Mouse (Mus musculus): ENCODE results near the gene Fosb. TPM values are rescaled to one million over a fixed set of nuclear protein-coding genes. Genes with fewer than 3 reads are reported as not detected.

The Fosb gene
- polyA plus RNA-seq, 1 experiment: not detected

DNA sequence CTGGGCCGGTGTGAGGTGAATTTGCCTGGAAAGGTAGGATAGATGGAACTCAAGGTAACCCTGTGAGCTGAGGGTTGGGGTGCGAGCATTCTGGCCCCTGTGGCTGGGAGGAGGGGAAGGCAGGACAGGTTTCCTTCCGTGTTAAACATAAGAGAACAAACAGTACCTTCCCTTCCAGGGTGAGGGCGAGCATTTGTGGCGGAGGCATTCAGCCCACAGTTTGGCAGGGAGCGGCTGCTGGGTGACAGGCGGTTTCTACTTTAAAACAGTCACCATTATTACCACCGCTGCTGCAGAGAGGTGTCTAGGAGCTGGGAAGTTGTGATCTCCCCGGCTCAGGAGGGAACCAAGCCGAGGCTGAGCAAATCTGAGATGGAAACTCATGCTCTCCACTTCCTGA is 27.3 kb upstream of the Fosb start:
- H3K4me3 ChIP-seq (ENCODE audit: insufficient read depth, low read depth, low read length): no peak overlapping the region
- WGBS: 56% methylated on average over 10 of the region's 10 CpGs

DNA sequence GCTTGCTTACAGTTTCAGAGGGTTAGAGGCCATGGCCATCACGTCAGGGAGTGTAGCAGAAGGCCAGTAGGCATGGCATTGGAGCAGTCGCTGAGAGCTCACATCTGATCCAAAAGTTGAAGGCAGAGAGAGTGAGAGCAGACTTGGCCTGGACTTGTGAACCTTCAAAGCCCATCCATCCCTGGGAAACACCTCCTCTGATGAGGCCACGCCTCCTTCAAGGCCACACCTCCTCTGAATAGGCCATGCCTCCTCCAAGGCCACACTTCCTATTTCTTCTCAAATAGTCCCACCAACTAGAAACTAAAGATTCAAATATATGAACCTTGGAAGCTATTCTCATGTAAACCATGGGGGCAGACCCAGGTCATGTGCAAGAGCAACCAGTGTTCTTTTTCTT is 25.7 kb upstream of the Fosb start:
- Histone ChIP-seq H3K27ac (ENCODE audit: insufficient read depth, low read depth, low read length) (no peak overlapping the region), H3K4me3 (ENCODE audit: insufficient read depth, low read depth, low read length) (no peak overlapping the region), H3K4me1 (ENCODE audit: control insufficient read depth, insufficient read depth, low read length) (peaks cover 28% of the 10 kb centered on the region)
- no peak for TF ChIP-seq CTCF (IDR thresholded peaks at IDR 0.05; ENCODE audit: insufficient read depth, low read depth, low read length)
- TF ChIP-seq POLR2A (IDR thresholded peaks at IDR 0.05; ENCODE audit: insufficient read depth, low read depth, low read length): no peak
- 54% methylated on average over 3 of the region's 3 CpGs for WGBS

More for the DNA sequence above, 27.3 kb upstream of the Fosb start:
- peaks cover 34% of the 10 kb centered on the region for H3K4me1 ChIP-seq (ENCODE audit: control insufficient read depth, insufficient read depth, low read length)
- peak overlapping the region; percentile 62; the same call in 1 of the 2 replicates for H3K27ac ChIP-seq (ENCODE audit: insufficient read depth, low read depth, low read length)
- no peak for TF ChIP-seq CTCF (IDR thresholded peaks at IDR 0.05; ENCODE audit: insufficient read depth, low read depth, low read length)
- TF ChIP-seq POLR2A (IDR thresholded peaks at IDR 0.05; ENCODE audit: insufficient read depth, low read depth, low read length): no peak

DNA sequence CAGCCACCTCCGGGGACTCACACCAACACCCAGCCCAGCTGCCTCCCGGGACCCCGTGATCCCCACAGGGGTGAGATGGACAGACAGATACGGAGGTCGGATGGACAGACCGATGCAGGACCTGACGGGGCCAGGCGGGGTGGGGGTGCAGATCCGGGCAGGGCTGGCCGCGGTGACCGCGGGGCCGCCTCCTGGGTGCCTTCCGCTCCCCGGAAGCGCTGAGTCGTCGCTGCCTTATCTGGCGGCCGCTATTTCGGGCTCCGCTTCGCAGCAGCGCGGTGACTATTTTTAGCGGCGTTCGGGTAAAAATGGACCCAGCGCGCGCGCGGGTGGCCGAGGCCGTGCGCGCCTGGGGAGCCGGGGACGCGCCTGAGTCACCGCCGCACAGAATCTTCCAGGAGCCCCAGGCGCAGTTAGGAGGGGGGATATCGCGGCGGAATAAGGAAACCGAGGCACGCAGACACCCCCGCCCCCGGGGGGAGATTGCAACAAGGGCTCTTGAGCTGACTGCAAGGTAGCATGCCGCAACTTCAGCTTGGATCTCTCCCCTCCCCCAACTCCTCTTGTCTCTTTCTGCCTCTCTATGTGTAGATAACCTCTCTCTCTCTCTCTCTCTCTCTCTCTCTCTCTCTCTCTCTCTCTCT is 23.0 kb upstream of the Fosb start:
- H3K4me1 ChIP-seq (ENCODE audit: control insufficient read depth, insufficient read depth, low read length): peaks cover 19% of the 10 kb centered on the region
- peak overlapping the region; percentile 84 for H3K4me3 ChIP-seq (ENCODE audit: insufficient read depth, low read depth, low read length)
- H3K27ac ChIP-seq (ENCODE audit: insufficient read depth, low read depth, low read length): peak overlapping the region; percentile 98
- under 1% methylated on average over 52 of the region's 52 CpGs for WGBS
- TF ChIP-seq CTCF (IDR thresholded peaks at IDR 0.05; ENCODE audit: insufficient read depth, low read depth, low read length) (no peak), POLR2A (IDR thresholded peaks at IDR 0.05; ENCODE audit: insufficient read depth, low read depth, low read length) (peak; percentile 64)

DNA sequence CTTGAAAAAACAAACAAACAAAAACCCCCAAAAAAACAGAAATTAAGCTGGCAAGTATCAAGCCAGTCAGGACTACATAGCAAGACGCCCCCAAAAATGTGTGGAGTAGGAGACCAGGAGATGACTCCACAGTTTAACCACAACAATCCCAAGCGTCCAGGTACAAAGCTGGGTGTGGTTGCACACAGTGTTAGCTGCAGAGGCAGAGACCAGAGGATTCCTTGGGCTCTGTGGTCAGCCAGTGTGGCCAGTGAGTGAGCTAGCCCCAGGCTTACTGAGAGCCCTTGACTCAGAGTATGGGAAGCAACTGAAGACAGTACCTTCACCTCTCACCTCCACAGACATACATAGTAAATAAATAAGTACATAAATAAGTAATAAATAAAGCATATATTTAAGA is 22.1 kb upstream of the Fosb start:
- TF ChIP-seq POLR2A (IDR thresholded peaks at IDR 0.05; ENCODE audit: insufficient read depth, low read depth, low read length) (no peak), CTCF (IDR thresholded peaks at IDR 0.05; ENCODE audit: insufficient read depth, low read depth, low read length) (no peak)
- peaks cover 15% of the 10 kb centered on the region for H3K4me1 ChIP-seq (ENCODE audit: control insufficient read depth, insufficient read depth, low read length)
- no peak overlapping the region for H3K27ac ChIP-seq (ENCODE audit: insufficient read depth, low read depth, low read length)
- no peak overlapping the region for H3K4me3 ChIP-seq (ENCODE audit: insufficient read depth, low read depth, low read length)
- 76% methylated on average over 2 of the region's 2 CpGs for WGBS

DNA sequence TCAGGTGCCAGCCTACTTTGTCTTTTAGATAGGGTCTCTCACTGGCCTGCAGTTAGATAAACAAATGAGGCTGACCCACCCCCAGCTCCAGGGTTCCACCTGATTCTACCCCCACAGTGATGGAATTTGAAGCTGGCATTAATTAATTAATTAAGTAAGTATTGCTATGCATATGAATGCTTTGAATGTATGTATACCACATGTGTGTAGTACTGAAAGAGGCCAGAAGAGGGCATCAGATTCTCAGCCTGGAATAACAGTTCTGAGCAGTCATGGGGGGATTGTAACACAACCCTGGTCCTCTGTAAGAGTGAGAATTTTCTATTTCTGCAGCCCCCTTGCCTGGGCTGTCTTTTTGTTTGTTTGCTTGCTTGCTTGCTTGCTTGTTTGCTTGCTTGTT is 18.6 kb upstream of the Fosb start:
- Histone ChIP-seq H3K4me1 (ENCODE audit: control insufficient read depth, insufficient read depth, low read length) (peaks cover 14% of the 10 kb centered on the region), H3K4me3 (ENCODE audit: insufficient read depth, low read depth, low read length) (no peak overlapping the region), H3K27ac (ENCODE audit: insufficient read depth, low read depth, low read length) (no peak overlapping the region)
- TF ChIP-seq CTCF (IDR thresholded peaks at IDR 0.05; ENCODE audit: insufficient read depth, low read depth, low read length) (no peak), POLR2A (IDR thresholded peaks at IDR 0.05; ENCODE audit: insufficient read depth, low read depth, low read length) (no peak)

DNA sequence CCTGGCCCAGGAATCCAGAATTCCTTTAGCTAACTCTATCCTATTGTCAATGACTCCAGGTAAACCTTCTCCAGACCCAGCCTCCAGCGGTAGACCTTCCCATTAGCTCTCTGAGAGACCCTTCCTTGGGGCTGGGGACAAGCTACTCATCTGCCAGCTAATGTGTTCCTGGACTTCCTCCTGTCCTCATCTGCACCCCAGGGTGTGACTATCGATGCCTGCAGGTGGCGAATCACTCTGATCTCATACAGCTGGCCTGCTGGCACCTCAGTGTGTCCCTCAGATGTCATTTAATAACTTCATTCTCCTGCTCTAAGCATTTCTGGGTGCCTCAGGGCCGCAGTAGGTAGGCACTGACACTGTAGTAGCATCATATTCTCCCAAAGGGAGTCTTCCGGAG is 17.9 kb upstream of the Fosb start:
- WGBS: 83% methylated on average over 5 of the region's 5 CpGs
- H3K4me3 ChIP-seq (ENCODE audit: insufficient read depth, low read depth, low read length): no peak overlapping the region
- TF ChIP-seq CTCF (IDR thresholded peaks at IDR 0.05; ENCODE audit: insufficient read depth, low read depth, low read length) (no peak), POLR2A (IDR thresholded peaks at IDR 0.05; ENCODE audit: insufficient read depth, low read depth, low read length) (no peak)
- peaks cover 14% of the 10 kb centered on the region for H3K4me1 ChIP-seq (ENCODE audit: control insufficient read depth, insufficient read depth, low read length)
- H3K27ac ChIP-seq (ENCODE audit: insufficient read depth, low read depth, low read length): peak overlapping the region; percentile 57; the same call in 1 of the 2 replicates

DNA sequence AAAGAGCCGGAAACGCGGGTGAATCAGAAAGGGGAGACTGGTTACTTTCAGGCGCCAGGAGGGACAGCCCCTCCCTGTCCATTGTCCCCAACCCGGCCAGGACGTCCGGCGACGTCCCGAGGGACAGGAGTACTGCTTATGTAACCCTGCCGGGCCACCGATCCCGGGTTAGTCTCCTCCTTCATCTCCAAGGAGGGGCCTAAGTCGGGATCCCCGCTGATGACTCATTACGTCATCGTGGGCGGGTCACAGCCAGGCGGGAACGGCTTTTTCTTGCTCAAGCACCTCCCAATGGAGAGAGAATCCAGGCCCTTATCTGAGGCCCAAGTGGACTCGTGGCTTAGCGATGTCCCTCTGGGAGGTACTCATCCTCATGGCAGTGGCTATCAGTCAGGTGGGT is 17.3 kb upstream of the Fosb start:
- TF ChIP-seq CTCF (IDR thresholded peaks at IDR 0.05; ENCODE audit: insufficient read depth, low read depth, low read length) (no peak), POLR2A (IDR thresholded peaks at IDR 0.05; ENCODE audit: insufficient read depth, low read depth, low read length) (peak; percentile 79)
- Histone ChIP-seq H3K4me1 (ENCODE audit: control insufficient read depth, insufficient read depth, low read length) (peaks cover 11% of the 10 kb centered on the region), H3K27ac (ENCODE audit: insufficient read depth, low read depth, low read length) (peak overlapping the region; percentile 83), H3K4me3 (ENCODE audit: insufficient read depth, low read depth, low read length) (peak overlapping the region; percentile 63)
- under 1% methylated on average over 22 of the region's 22 CpGs for WGBS

DNA sequence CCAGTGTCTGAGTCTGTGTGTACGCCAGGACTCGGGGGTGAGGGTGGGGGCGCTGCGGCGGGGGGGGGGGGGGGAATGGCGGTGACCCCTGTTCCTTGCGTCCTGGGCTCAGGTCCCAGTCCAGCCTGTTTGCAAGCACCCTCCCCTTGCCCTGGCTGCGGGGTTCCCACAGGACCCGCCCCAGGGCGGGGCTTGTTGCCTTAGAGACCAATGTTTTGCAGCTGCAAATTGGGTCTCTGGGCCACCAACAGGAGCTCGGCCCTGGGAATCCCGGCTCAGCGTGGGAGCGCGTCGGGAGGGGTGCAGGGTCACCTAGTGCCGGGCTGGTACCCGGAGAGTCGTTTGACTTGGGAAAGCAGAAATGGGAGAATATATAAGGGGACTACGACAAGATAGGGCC is 16.5 kb upstream of the Fosb start:
- Histone ChIP-seq H3K4me3 (ENCODE audit: insufficient read depth, low read depth, low read length) (peak overlapping the region; percentile 63), H3K4me1 (ENCODE audit: control insufficient read depth, insufficient read depth, low read length) (peaks cover 9% of the 10 kb centered on the region), H3K27ac (ENCODE audit: insufficient read depth, low read depth, low read length) (peak overlapping the region; percentile 83)
- WGBS: under 1% methylated on average over 19 of the region's 20 CpGs
- TF ChIP-seq CTCF (IDR thresholded peaks at IDR 0.05; ENCODE audit: insufficient read depth, low read depth, low read length) (no peak), POLR2A (IDR thresholded peaks at IDR 0.05; ENCODE audit: insufficient read depth, low read depth, low read length) (0 out of 2 replicates have a peak, but pooled peaks have one; percentile 30)

DNA sequence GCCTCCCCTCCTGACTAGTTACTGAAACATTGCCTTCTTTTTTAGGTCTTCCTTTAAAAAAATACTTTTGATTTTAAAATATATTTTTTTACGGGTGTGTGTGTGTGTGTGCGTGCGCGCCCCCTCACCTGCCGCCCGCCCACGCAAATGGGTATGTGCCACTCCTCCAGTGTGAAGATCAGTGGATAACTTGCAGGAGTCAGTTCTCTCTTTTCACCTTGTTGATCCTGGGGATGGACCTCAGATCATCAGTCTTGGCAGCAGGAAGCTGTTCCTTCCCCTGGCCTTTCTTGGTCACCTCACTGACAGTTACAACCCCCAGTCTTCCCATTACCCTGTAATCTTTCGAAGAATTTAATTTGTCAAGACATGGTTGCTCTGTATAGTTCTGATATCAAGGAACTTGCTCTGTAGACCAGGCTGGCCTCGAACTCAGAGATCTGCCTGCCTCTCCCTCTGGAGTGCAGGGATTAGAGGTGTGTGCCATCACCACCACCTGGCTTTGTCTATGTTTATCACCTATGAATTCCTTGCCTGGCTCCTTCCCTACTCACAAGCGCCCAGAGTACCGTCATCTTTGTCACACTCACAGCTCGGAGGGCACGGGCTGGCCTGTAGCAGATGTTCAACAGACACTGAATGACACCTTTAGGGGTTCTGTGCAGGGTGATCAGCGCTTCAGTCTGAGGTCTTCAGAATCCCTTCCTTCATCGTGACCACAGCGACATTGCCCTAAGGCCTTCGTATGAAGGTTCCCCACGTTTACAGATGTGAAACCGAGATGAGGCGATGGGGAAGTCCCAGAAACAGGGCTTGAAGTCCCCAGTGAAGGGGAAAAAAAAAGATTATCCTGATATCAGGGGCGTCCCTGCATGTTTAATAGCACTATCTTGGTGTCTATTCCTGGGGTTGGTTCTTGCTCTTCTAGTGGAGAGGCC is 15.7 kb upstream of the Fosb start:
- no peak overlapping the region for H3K4me3 ChIP-seq (ENCODE audit: insufficient read depth, low read depth, low read length)
- TF ChIP-seq CTCF (IDR thresholded peaks at IDR 0.05; ENCODE audit: insufficient read depth, low read depth, low read length): no peak
- TF ChIP-seq POLR2A (IDR thresholded peaks at IDR 0.05; ENCODE audit: insufficient read depth, low read depth, low read length): no peak
- H3K4me1 ChIP-seq (ENCODE audit: control insufficient read depth, insufficient read depth, low read length): peaks cover 9% of the 10 kb centered on the region
- H3K27ac ChIP-seq (ENCODE audit: insufficient read depth, low read depth, low read length): no peak overlapping the region
- 80% methylated on average over 21 of the region's 21 CpGs for WGBS

Data from olfactory bulb, adult 2 months (tissue).